Mouse (Mus musculus) spleen, adult 2 months (tissue): ENCODE measurements around the gene Gsto1.

ENCODE experiments used
- CTCF ChIP-seq: fragments of 200-500 bp; IDR thresholded peaks from 2 replicates; pipeline ENCODE4 v1.5.1; 2011; ENCODE audit warnings: mild to moderate bottlenecking, inconsistent platforms; ENCODE audit not compliant: insufficient read depth, insufficient read length, insufficient replicate concordance; ENCODE audit errors: extremely low read depth
- POLR2A ChIP-seq: fragments of 200-500 bp; IDR thresholded peaks from 2 replicates; pipeline ENCODE4 v1.6.1; 2011; ENCODE audit warnings: low read depth, low read length, inconsistent platforms

DNA sequence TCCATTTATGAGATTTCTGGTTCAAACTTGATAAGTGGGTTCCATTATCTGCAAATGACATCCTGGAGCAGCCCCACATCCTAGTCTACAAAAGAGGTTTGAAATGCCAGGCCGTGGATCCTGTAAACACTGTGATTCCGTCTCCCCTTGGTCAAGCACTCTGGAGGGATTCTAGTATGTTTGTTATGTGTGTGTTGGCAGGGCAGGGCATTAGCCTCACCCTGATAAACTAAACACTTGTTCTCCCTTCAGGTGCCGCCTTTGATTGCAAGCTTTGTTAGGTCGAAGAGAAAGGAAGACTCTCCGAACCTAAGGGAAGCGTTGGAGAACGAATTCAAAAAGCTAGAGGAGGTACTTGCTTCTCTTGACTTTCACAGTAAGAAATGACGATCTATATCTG is 4.4 kb downstream of the Gsto1 start:
- no peak for TF ChIP-seq CTCF
- TF ChIP-seq POLR2A = no peak
